Mouse (Mus musculus) midbrain, postnatal 0 days (tissue): ENCODE measurements around the gene Mmd2. TPM values are rescaled to one million over a fixed set of nuclear protein-coding genes. Genes with fewer than 3 reads are reported as not detected.

ENCODE experiments used
- ATAC-seq: fragments of 200-750 bp; cut with Nextera tagmentation; 2 replicates; pipeline ENCODE4 v1.8.0; 2017; ENCODE audit warnings: moderate number of reproducible peaks, mild to moderate bottlenecking, moderate TSS enrichment, moderate library complexity; ENCODE audit not compliant: low FRiP score
- DNase-seq: peaks from one replicate; pipeline ENCODE4 v3.0.0-alpha.2; 2015; ENCODE audit warnings: low spot score
- H3K27ac ChIP-seq: fragments of 300-500 bp; sonication (generic); 2 replicates; pipeline ENCODE4 v1.5.1; 2014; ENCODE audit warnings: low read depth, mild to moderate bottlenecking, low read length, mixed read lengths
- H3K27me3 ChIP-seq: fragments of 300-500 bp; sonication (generic); 2 replicates; pipeline ENCODE4 v1.6.1; 2014; ENCODE audit warnings: low read length, control low read depth, mixed read lengths; ENCODE audit not compliant: insufficient read depth
- H3K36me3 ChIP-seq: fragments of 300-500 bp; sonication (generic); 2 replicates; pipeline ENCODE4 v1.6.1; 2014; ENCODE audit warnings: low read length, control low read depth, mixed read lengths; ENCODE audit not compliant: insufficient read depth
- H3K4me1 ChIP-seq: fragments of 300-500 bp; sonication (generic); 2 replicates; pipeline ENCODE4 v1.6.1; 2014; ENCODE audit warnings: mild to moderate bottlenecking, control low read depth, antibody characterized with exemption, low read length, mixed read lengths; ENCODE audit not compliant: insufficient read depth
- H3K4me2 ChIP-seq: fragments of 300-500 bp; sonication (generic); 2 replicates; pipeline ENCODE4 v1.6.1; 2014; ENCODE audit warnings: low read depth, mild to moderate bottlenecking, low read length, mixed read lengths; ENCODE audit not compliant: poor library complexity, severe bottlenecking
- H3K4me3 ChIP-seq: fragments of 300-500 bp; sonication (generic); 2 replicates; pipeline ENCODE4 v1.5.1; 2014; ENCODE audit warnings: low read depth, mild to moderate bottlenecking, low read length, moderate library complexity
- H3K9ac ChIP-seq: fragments of 300-500 bp; sonication (generic); replicated peaks from 2 replicates; pipeline ENCODE4 v1.6.1; 2014; ENCODE audit warnings: mild to moderate bottlenecking, low read length, moderate library complexity, mixed read lengths; ENCODE audit not compliant: poor library complexity, severe bottlenecking
- H3K9me3 ChIP-seq: fragments of 300-500 bp; sonication (generic); 2 replicates; pipeline ENCODE4 v1.6.1; 2016; ENCODE audit warnings: low read length, control low read depth
- CTCF ChIP-seq: IDR thresholded peaks from 2 replicates; pipeline ENCODE4 v1.5.1; 2016; ENCODE audit warnings: antibody characterized with exemption, mild to moderate bottlenecking
- WGBS: fragments of 180-500 bp; shearing (Covaris S2); extraction: QIAGEN DNeasy Blood & Tissue Kit; methylation state at CpG from one replicate; pipeline ENCODE4 v1.1.7; 2014; 5-methylcytosine and 5-hydroxymethylcytosine counted together
- polyA plus RNA-seq: library from polyadenylated mRNA; unstranded; fragments of >200 nt; fragmentation: Nextera tagmentation; extraction: Ambion mirVana; gene quantifications from 2 replicates; pipeline ENCODE4 v1.2.1, GENCODE M21; 2015
- total RNA-seq: library from RNA; depleted of rRNA; stranded (reverse); fragments of >200 nt; gene quantifications from 2 replicates; pipeline ENCODE4 v1.2.3, GENCODE M21; 2014

The Mmd2 gene
- total and polyA plus RNA-seq, 2 experiments from 2014 or later: 120 to 153 TPM

DNA sequence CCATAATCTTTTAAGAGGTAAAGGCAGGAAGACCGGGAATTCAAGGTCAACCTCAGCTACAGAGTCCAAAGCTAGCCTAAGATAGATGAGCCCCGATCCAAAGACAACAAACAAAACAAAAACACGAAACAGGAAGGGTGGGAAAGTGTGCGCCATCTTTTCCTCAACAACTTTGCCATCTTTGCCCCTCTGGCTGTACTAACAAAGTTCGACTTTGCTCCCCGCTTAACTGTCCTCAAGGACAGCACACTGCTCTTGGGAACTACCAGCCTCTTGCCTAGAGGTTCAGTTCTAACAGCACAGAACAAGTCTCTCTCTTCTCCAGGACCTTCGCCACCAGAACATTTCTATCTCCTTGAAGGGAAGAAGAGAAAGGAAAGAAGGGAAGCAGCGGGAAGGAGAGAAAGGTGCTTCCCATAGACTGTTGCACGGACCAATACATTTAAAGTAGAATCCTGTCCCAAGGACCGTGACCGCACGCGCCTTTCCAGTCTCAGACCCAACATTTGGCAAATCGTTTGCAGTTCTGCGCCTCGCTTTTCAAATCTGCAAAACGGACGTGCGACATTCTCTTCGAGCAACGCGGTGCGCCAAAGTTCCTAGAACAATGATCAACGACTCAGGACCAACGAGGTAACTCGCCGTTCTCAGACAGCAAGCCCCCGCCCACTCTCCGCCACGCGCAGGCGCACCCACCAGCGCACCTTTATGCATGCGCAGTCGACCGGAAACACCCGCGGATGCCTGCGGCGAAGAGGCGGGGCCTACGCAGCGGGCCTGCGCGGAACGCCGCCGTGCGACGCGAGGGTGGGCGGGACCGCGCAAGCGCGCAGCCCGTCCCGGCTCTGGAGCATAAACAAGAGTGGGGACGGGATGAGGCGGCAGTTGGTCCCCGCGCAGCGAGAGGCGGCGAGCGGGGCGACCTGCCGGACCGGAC lies 20.4 kb upstream of the Mmd2 start:
- Histone ChIP-seq H3K27ac (peak overlapping the region; percentile 72), H3K9me3 (no peaks in the 10 kb centered on the region), H3K9ac (peak overlapping the region; percentile 79), H3K27me3 (0 out of 2 replicates have a peak, but pooled peaks cover 3% of the 10 kb centered on the region), H3K4me1 (peaks cover 13% of the 10 kb centered on the region), H3K36me3 (peaks cover 7% of the 10 kb centered on the region; the same call in 1 of the 2 replicates), H3K4me3 (peak overlapping the region; percentile 97), H3K4me2 (peak overlapping the region; percentile 77)
- DNase-seq (peak; percentile 95), ATAC-seq (peak; percentile 95)
- WGBS: under 1% methylated on average over 69 of the region's 69 CpGs
- TF ChIP-seq CTCF: no peak; the same call in 1 of the 2 replicates

DNA sequence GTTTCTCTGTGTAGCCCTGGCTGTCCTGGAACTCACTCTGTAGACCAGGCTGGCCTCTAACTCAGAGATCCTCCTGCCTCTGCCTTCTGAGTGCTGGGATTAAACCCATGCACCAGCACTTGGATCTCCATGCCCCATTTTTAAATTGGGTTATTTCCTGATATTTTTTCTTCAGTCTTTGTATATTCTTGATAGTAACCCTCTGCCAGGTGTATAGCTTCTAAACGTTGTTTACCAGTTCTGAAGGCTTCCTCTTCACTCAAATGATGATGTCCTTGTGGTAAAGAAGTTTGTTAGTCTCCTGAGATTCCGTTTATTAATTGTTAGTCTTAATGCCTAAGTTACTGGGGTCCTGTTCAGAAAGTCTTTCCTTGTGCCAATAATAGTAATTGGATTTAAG lies 18.8 kb upstream of the Mmd2 start, which contains the start of gene Wipi2:
TSS of gene Wipi2 (plus strand) at position 301 of the 400 bp plus-strand sequence.
- WGBS: 93% methylated on average over 2 of the region's 2 CpGs
- peaks cover 13% of the 10 kb centered on the region for H3K4me1 ChIP-seq
- peak within 1 kb of the TSS; percentile 77 for H3K4me2 ChIP-seq
- H3K4me3 ChIP-seq: peak within 1 kb of the TSS; percentile 97; the same call in 1 of the 2 replicates
- ATAC-seq (no peak), DNase-seq (no peak)
- H3K9me3 ChIP-seq: no peaks in the 10 kb centered on the region
- H3K9ac ChIP-seq: no peak within 1 kb of the TSS; the same call in 1 of the 2 replicates
- H3K27me3 ChIP-seq: 0 out of 2 replicates have a peak, but pooled peaks cover 3% of the 10 kb centered on the region
- H3K36me3 ChIP-seq: no peaks in the 10 kb centered on the region
- H3K27ac ChIP-seq: no peak within 1 kb of the TSS
- TF ChIP-seq CTCF: no peak

DNA sequence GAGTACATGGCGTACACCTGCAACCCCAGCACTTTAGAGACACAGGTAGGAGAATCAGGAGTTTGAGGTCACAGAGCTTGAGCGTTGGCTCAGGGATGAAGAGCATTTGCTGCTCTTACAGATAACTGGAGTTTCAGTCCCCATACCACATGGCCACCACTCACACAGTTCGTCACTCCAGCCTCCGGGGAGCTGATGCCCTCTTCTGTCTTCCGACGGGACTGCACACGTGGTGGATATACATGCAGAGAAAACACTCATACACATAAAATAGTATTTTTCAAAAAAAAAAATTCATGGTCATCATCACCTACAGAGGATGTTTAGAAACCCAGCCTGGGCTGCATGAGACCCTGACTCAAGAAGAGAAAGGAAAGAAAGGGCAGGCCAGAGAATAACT lies 14.5 kb upstream of the Mmd2 start:
- Histone ChIP-seq H3K27ac (no peak overlapping the region), H3K9me3 (no peaks in the 10 kb centered on the region), H3K27me3 (0 out of 2 replicates have a peak, but pooled peaks cover 3% of the 10 kb centered on the region), H3K9ac (no peak overlapping the region), H3K4me1 (no peaks in the 10 kb centered on the region), H3K36me3 (no peaks in the 10 kb centered on the region), H3K4me2 (no peak overlapping the region), H3K4me3 (no peak overlapping the region)
- TF ChIP-seq CTCF: peak; percentile 31
- DNase-seq: no peak
- ATAC-seq: no peak
- 88% methylated on average over 7 of the region's 7 CpGs for WGBS

DNA sequence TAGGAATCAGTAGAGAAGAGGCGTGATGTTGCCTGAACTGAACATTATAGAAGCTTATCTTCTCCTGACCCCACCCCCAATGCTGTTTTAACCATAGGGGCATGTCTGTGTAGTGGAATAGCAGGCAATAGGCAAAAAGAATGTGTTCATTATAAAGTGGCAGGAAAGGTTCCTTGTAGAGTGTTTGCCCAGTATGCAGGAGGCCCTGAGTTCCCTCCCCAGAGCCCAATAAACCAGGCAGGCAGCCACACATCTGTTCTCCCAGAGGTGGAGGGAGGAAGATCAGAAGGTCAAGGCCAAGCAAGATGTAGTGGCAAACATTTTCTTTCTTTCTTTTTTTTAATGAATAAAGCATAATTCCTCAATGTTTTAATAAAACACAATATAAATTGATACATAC lies 13.5 kb upstream of the Mmd2 start:
- ATAC-seq: no peak
- no peak for DNase-seq
- WGBS: 67% methylated on average over 1 of the region's 1 CpGs
- no peak overlapping the region for H3K27ac ChIP-seq
- 0 out of 2 replicates have a peak, but pooled peaks cover 3% of the 10 kb centered on the region for H3K27me3 ChIP-seq
- H3K9ac ChIP-seq: no peak overlapping the region
- H3K36me3 ChIP-seq: no peaks in the 10 kb centered on the region
- no peak for TF ChIP-seq CTCF
- no peak overlapping the region for H3K4me2 ChIP-seq
- no peak overlapping the region for H3K4me3 ChIP-seq
- no peaks in the 10 kb centered on the region for H3K9me3 ChIP-seq
- no peaks in the 10 kb centered on the region for H3K4me1 ChIP-seq

DNA sequence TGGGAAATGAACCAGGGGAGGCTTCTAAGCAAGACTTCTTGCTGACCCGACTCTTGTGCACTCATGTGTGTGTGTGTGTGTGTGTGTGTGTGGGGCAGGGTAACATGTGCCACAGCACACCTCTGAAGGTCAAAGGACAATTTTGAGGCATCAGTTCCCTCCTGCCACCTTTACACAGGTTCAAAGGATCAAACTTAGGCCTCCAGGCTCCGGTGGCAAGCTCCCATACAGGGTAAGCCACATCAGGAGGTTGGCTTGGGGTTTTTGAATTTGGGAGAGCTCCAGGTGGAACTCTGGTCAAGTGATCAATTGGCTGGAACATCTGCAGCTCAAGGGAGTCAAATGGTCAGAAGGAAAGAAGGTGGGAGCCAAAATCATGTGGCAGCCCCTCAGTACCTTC lies 12.8 kb upstream of the Mmd2 start:
- Histone ChIP-seq H3K9me3 (no peaks in the 10 kb centered on the region), H3K9ac (no peak overlapping the region), H3K27ac (no peak overlapping the region), H3K27me3 (0 out of 2 replicates have a peak, but pooled peaks cover 3% of the 10 kb centered on the region), H3K36me3 (no peaks in the 10 kb centered on the region), H3K4me2 (no peak overlapping the region), H3K4me3 (no peak overlapping the region), H3K4me1 (no peaks in the 10 kb centered on the region)
- WGBS: 56% methylated on average over 2 of the region's 2 CpGs
- ATAC-seq: no peak
- DNase-seq: no peak
- TF ChIP-seq CTCF: no peak

DNA sequence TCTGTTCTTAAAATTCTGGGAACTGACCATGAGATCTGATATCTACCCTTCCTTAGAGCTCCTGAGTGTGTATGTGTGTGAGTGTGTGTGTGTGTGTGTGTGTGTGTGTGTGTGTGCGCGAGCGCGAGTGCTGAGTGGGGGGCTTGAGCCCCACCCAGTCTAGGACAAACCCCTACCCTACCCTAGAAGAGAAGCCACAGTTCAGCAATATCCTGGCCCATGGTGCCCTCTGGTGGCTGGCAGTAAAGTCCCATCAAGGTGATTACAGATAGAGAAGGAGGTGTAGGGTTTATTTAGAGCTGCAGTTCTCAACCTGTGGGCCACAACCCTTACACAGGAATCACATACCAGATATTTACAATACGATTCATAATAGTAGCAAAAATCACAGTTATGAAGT lies 11.3 kb upstream of the Mmd2 start:
- no peak overlapping the region for H3K9ac ChIP-seq
- no peaks in the 10 kb centered on the region for H3K4me1 ChIP-seq
- H3K27ac ChIP-seq: no peak overlapping the region
- no peak overlapping the region for H3K4me3 ChIP-seq
- DNase-seq (peak; percentile 68), ATAC-seq (0 out of 2 replicates have a peak, but pooled peaks have one; percentile 47)
- no peaks in the 10 kb centered on the region for H3K27me3 ChIP-seq
- no peaks in the 10 kb centered on the region for H3K9me3 ChIP-seq
- peak; percentile 92 for TF ChIP-seq CTCF
- no peak overlapping the region for H3K4me2 ChIP-seq
- H3K36me3 ChIP-seq: no peaks in the 10 kb centered on the region
- WGBS: 18% methylated on average over 5 of the region's 5 CpGs
